Mouse (Mus musculus) v-Abl transformed pro-B cells (cell line): ENCODE data around the gene Lcn3.
"Not testable (repeated sequence)": the region's sequence is repeated elsewhere in the genome, so short reads cannot be mapped to it uniquely, and the experiment has no call there.

Source experiments
- in situ Hi-C, 2 experiments: fragments of 400-800 bp; cut with MboI; formaldehyde crosslinking; loops; one replicate each; pipeline ENCODE4 v1.15.1; 2025; ENCODE audit not compliant: unreplicated experiment in 2 of 2

Gene Lcn3

GRCm38 (mm10) chr2:25765269-25765668 lies at the start of gene Lcn3:
Gene Lcn3, plus strand, starts transcription at chr2:25765569.
- in situ Hi-C loops: no loop called here

DNA sequence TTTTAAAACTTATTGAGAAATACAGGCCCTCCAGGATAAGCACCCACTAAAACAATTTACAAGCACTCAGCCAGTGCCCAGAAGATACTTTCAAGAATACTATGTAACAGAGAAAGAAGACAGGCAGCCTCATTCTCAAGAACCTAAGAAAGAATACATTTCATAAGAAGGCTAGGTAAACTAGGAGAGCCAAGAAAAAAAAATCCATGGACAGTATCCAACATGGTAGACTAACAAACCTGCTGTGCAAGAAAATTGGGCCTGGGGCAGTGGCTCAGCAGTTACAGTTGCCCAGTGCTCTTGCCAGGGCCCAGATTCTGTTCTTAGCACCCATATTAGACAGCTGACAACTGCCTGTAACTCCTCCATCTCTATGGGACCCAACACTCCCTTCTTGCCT lies 48.1 kb upstream of the Lcn3 start:
- in situ Hi-C loops: no loop called here

DNA sequence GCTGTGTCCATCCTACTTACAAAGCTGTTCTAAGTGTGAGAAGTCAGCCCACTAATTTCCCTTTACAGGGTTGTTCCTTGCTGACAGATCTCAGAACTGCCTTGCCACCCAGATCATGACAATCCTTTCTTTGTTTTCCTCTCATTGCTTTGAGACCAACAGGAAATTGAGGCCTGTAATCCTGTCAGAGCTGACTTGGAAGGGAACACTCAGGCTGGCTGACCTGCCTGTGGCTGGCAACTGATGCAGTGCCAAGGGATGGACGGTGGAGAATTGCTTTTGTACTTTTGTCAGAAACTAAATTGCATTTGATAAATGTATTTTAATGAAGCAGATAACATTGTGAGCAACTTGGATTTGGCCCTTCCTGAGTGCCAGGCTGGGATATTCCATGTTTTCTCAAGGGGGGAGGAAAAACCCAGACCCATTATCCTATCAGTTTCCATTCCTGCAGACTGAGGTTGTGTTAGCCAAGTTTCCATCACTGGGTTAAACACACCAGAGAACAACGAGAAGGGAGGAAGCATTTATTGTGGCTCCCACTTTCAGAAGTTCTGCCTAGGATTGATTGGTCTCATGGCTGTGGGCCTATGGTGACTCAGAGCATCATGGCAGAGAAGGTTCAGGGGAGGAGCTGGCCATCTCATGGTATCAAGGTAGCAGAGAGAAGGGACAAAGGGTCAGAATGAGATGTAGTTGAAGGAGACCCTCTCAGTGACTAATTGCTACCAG lies 32.0 kb upstream of the Lcn3 start:
- in situ Hi-C loops: no loop called here

- in situ Hi-C loops: not testable (repeated sequence)
These were observed 28.7 kb upstream of the Lcn3 start, which contains the start of gene Obp2b for GRCm38 (mm10) chr2:25736709-25737108. Gene Obp2b, plus strand, starts transcription at chr2:25737009.

GRCm38 (mm10) chr2:25741671-25742070 lies 23.7 kb upstream of the Lcn3 start:
- in situ Hi-C loops: no loop called here

DNA sequence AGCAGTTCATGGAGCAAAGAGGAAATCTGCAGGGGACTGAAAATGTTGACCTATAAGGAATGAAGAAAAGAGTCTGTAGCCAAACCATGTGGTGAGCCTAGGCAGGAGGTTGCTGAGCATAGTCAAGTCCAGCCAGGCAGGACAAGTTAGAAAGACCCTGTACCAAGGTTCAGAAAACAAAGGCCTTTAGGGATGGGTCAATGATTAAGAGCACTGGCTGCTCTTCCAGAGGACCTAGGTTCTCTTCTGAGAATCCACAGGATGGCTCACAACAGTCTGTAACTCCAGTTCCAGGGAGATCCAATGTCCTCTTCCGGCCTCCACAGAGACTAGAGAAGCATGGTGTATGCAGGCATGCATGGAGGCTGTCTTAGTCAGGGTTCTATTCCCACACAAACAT lies 11.2 kb upstream of the Lcn3 start:
- in situ Hi-C loops: no loop called here

- in situ Hi-C loops: no loop called here
These were observed 7.2 kb upstream of the Lcn3 start for GRCm38 (mm10) chr2:25758064-25758625.

GRCm38 (mm10) chr2:25767764-25768163 lies 2.4 kb downstream of the Lcn3 start:
- in situ Hi-C loops: no loop called here

- in situ Hi-C loops: no loop called here
These were observed 8.1 kb downstream of the Lcn3 start for GRCm38 (mm10) chr2:25773507-25773906.

DNA sequence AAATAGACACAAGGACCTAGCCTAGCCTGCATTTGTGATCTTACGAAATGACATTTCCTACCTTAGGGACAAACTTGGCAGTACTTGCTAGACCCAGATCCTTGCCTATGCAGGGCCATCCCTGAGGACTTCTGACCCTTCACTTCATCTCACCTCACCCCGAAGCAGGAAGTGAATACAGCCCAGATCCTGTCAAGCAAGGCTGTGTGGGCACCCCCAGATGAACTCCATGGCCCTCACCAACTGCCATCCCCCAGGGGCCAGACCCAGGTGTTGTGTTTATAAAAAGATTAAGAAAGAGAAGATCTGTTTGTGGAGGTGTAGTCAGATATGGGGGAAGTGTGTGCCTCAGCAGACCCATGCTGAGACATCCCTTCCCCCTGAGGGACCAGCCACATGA lies 9.3 kb downstream of the Lcn3 start:
- in situ Hi-C loops: no loop called here

GRCm38 (mm10) chr2:25775991-25776390 lies 10.6 kb downstream of the Lcn3 start:
- in situ Hi-C loops: no loop called here

DNA sequence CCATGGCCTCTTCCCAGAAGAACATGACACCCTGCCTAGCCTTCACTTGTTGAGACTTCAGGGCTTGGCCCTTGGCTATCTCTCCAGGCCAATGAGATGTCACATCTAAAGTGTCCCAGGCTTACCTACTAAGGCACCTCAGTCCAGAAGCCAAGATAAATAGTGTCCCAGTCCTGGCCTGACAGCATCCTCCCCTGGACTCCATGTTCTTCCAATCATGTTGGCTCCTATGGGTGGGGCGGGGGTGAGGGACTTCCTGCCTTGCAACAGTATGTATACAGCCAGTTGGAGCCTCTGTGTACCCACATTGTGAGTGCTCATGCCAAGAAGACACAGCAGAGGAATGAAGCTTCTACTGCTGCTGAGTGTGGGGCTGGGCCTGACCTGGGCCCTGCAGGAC lies 11.3 kb downstream of the Lcn3 start, which contains the start of gene Lcn11:
Gene Lcn11, plus strand, starts transcription at position 301 of the 400 bp plus-strand sequence.
- in situ Hi-C loops: no loop called here

DNA sequence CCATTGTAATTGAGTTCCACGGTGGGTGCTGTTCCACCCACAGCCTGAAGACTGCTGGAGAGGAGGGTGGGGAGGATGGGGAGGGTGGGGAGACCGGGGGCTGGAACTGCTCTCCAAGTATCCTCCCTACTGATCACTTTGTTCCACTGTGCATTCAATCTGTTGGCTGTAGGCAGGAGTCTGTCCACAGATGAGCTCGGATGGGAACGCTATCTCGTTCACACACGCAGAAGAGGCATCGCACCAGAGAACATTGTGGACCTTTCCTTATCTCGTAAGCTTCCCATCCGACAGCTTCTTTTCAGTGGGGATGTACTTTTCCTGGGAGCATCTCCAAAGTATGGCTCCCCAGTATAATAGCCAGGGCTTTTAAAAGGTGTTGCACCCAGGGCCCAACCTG lies 13.7 kb downstream of the Lcn3 start:
- in situ Hi-C loops: no loop called here

DNA sequence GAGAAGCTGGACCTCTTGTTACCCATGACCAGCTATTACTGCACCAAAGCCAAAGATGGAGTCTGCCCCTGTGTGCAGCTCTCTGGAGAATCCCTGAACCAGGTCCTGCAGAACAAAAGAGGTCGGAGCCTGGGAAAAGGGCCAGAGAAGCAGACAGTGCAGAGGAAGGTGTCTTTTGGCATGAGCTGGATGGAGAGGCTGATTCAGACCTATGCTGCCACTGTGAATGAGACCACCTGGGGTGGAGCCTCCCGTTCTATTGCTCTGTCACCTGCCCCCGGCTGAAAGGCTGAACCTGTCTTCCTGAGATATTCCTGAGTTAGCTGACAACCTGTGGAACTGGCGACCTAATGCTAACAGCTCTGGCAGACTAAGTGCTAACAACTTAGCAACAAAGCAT lies 15.6 kb downstream of the Lcn3 start:
- in situ Hi-C loops: no loop called here

DNA sequence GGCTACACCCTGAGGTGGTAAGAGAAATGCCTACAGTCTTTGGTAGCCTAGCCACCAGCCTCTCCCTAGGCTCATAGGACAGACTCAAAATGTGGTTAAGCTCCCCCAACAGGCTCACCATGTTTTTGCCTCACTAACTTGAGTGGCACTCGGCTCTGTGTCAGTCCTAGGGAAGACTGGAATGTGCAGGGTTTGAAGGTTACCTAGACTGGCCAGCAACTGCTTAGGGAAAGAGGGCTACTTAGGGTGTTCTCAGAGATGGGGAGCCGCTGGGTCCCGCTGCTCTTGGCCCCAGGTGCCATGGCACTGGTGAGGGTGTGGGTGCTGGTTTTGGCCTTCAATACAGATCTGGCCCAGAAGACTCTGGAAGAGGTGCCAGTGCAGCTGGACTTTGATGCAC lies 16.6 kb downstream of the Lcn3 start, which contains the start of gene Gm13539:
Gene Gm13539, plus strand, starts transcription at position 301 of the 400 bp plus-strand sequence.
- in situ Hi-C loops: no loop called here

GRCm38 (mm10) chr2:25785573-25786322 lies 20.4 kb downstream of the Lcn3 start:
- in situ Hi-C loops: no loop called here

- in situ Hi-C loops: no loop called here
These were observed 23.7 kb downstream of the Lcn3 start for GRCm38 (mm10) chr2:25789092-25789491.

GRCm38 (mm10) chr2:25797635-25798034 lies 32.3 kb downstream of the Lcn3 start:
- in situ Hi-C loops: no loop called here

DNA sequence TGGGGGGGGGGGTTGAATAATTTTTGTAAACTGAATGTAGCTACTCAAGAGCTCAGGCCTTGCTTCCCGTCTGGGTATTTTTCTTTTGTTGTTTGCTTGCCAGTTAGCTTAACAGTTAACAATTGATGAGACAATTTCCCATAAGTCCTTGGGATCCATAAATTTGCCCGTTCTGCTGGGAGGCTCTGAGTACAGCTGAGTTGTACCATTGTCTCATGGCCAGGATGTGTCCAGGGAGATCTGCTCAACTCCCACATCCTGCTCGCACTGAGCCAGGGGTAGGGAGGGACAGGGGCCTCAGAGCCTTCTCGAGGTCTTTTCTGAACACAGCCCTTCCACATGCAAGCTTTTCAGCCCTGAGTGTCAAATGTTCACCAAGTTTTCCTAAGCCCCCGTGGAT lies 32.7 kb downstream of the Lcn3 start:
- in situ Hi-C loops: no loop called here

- in situ Hi-C loops: no loop called here
These were observed 46.3 kb downstream of the Lcn3 start for GRCm38 (mm10) chr2:25811711-25812110.

DNA sequence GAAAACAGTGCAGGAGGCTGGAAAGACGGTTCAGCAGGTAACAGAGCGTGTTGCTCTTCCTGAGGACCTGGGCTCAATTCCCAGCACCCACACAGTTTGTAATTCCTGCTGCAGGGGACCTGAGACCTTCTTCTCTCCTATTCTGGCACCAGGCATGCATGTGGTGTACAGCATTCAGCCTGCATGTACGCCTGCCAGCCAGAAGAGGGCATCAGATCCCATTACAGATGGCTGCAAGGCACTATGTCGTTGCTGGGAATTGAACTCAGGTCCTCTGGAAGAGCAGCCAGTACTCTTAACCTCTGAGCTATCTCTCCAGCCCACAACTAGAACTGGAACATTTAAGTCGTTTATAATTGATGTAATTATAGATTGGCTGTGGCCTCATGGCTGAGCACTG lies 48.0 kb downstream of the Lcn3 start:
- in situ Hi-C loops: no loop called here

- in situ Hi-C loops: not testable (repeated sequence)
These were observed 50.4 kb downstream of the Lcn3 start, which contains the start of gene Glt6d1 for GRCm38 (mm10) chr2:25815748-25816147. Gene Glt6d1, minus strand, starts transcription at chr2:25815848.
